Mouse (Mus musculus): ENCODE results near the gene Ablim1. TPM values are rescaled to one million over a fixed set of nuclear protein-coding genes. Genes with fewer than 3 reads are reported as not detected.

Ablim1 gene
- polyA plus RNA-seq, 1 experiment from 2014 or later: 29.2 TPM

DNA sequence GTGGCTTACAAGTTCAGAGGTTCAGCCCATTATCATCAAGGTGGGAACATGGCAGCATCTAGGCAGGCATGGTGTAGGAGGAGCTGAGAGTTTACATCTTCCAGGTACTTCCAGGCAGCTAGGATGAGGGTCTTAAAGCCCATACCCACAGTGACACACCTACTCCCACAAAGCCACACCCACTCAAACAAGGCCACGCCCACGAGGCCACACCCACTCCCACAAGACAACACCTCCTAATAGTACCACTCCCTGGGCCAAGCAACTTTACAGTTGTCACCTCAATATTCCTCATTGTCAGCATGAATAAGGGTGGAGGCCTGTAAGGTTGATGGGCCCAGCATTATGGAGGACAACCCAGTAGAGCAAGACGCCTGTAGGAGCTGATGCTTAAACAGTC is 192.5 kb downstream of the Ablim1 start:
- no peak overlapping the region for H3K4me2 ChIP-seq (ENCODE audit: low read depth, low read length)
- WGBS: 76% methylated on average over 3 of the region's 3 CpGs
- no peaks in the 10 kb centered on the region for H3K36me3 ChIP-seq (ENCODE audit: control insufficient read depth, insufficient read depth, low read length)
- peaks cover 19% of the 10 kb centered on the region for H3K4me1 ChIP-seq (ENCODE audit: control insufficient read depth, insufficient read depth, low read length)
- ATAC-seq: no peak
- H3K27me3 ChIP-seq (replicated peaks; ENCODE audit: control insufficient read depth, insufficient read depth, low read length): no peaks in the 10 kb centered on the region
- no peak overlapping the region for H3K27ac ChIP-seq (ENCODE audit: low read length)
- H3K9ac ChIP-seq (ENCODE audit: low read depth, low read length): no peak overlapping the region
- no peak overlapping the region for H3K4me3 ChIP-seq (ENCODE audit: low read length)
- H3K9me3 ChIP-seq (ENCODE audit: control insufficient read depth, low read length): no peaks in the 10 kb centered on the region

DNA sequence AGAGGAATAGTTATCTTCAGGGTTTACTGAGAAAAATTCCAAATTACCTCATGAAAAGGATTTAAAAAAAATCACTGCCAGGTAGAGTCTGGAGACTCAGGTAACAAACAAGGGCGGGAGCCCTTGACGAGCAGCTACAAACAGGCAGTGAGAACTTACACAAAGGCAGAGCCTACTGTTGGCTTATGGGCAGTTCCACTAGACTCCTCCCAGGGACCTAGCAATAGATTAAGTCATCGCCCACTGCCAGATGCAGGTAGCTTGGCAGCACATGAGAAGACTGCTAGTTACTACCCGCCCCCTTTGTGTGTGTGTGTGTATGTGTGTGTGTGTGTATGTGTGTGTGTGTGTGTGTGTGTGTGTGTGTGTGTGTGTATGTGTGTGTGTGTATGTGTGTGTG is 193.7 kb downstream of the Ablim1 start:
- Histone ChIP-seq H3K4me1 (ENCODE audit: control insufficient read depth, insufficient read depth, low read length) (peaks cover 30% of the 10 kb centered on the region), H3K36me3 (ENCODE audit: control insufficient read depth, insufficient read depth, low read length) (no peaks in the 10 kb centered on the region), H3K9ac (ENCODE audit: low read depth, low read length) (no peak overlapping the region), H3K9me3 (ENCODE audit: control insufficient read depth, low read length) (no peaks in the 10 kb centered on the region), H3K4me2 (ENCODE audit: low read depth, low read length) (no peak overlapping the region), H3K27ac (ENCODE audit: low read length) (no peak overlapping the region), H3K4me3 (ENCODE audit: low read length) (no peak overlapping the region), H3K27me3 (replicated peaks; ENCODE audit: control insufficient read depth, insufficient read depth, low read length) (no peaks in the 10 kb centered on the region)
- ATAC-seq: no peak
- WGBS: 61% methylated on average over 4 of the region's 4 CpGs

DNA sequence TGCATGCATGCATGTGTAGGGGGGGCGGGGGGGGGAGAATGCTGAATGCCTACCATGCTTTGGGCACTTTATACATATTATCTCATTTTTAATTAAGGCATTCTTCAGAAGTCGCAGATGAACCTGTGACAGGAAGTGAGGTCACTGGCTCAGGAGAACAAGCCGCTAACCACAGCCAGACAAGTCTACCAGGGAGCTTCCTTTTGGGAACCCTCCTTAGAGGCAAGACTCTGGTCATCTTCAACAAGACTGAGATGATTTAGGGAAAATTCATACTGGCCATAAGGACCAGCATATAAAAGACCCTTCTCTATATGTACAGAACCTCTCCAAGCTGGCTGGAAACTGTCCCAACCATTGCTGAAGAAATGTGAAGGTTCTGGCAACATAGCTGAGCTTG is 195.1 kb downstream of the Ablim1 start:
- H3K4me2 ChIP-seq (ENCODE audit: low read depth, low read length): peak overlapping the region; percentile 67
- H3K27me3 ChIP-seq (replicated peaks; ENCODE audit: control insufficient read depth, insufficient read depth, low read length): no peaks in the 10 kb centered on the region
- H3K9me3 ChIP-seq (ENCODE audit: control insufficient read depth, low read length): no peaks in the 10 kb centered on the region
- no peaks in the 10 kb centered on the region for H3K36me3 ChIP-seq (ENCODE audit: control insufficient read depth, insufficient read depth, low read length)
- H3K9ac ChIP-seq (ENCODE audit: low read depth, low read length): no peak overlapping the region; the same call in 1 of the 2 replicates
- H3K4me1 ChIP-seq (ENCODE audit: control insufficient read depth, insufficient read depth, low read length): peaks cover 43% of the 10 kb centered on the region
- ATAC-seq: no peak
- 52% methylated on average over 3 of the region's 3 CpGs for WGBS
- H3K4me3 ChIP-seq (ENCODE audit: low read length): no peak overlapping the region
- peak overlapping the region; percentile 83; the same call in 1 of the 2 replicates for H3K27ac ChIP-seq (ENCODE audit: low read length)

DNA sequence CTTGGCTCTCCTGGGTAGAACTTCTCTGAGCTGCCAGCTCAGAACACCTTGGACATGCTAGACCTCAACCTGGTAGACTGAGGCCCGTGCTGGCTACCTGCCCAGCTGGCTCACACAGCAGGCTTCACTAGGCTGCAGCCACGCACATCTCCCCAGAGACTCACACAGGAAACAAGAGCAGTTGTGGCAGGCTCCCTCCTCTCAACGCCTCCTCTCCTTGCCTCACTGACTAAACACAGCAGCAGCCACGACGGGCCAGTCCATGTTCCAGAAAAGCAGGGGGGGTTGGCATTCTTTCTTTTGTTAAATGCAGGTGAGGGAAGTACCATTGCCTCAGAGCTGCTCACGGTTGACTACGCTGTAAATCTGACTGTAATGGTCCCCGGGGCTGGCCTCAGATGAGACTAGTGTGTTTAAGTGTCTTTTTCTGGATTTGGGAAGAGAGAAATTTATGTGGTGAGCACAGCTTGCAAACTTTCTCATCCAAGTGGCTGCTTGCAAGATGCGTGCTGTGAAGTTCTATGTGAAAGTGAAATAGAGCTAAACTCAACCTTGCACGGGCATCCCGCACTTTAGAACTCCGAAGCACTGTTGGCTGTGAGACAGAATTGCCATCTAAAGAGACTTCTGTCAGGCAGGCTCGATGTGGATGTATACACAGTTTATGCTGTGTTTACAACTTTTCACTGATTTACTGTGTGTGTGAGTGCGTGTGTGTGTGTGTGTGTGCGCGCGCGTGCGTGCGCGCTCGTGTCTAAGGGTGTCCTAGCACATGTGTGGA is 195.7 kb downstream of the Ablim1 start:
- Histone ChIP-seq H3K4me1 (ENCODE audit: control insufficient read depth, insufficient read depth, low read length) (peaks cover 43% of the 10 kb centered on the region), H3K27me3 (replicated peaks; ENCODE audit: control insufficient read depth, insufficient read depth, low read length) (no peaks in the 10 kb centered on the region), H3K36me3 (ENCODE audit: control insufficient read depth, insufficient read depth, low read length) (no peaks in the 10 kb centered on the region), H3K9ac (ENCODE audit: low read depth, low read length) (peak overlapping the region; percentile 59), H3K4me3 (ENCODE audit: low read length) (peak overlapping the region; percentile 50), H3K9me3 (ENCODE audit: control insufficient read depth, low read length) (no peaks in the 10 kb centered on the region), H3K4me2 (ENCODE audit: low read depth, low read length) (peak overlapping the region; percentile 67), H3K27ac (ENCODE audit: low read length) (peak overlapping the region; percentile 83)
- ATAC-seq: peak; percentile 61
- 29% methylated on average over 22 of the region's 22 CpGs for WGBS

DNA sequence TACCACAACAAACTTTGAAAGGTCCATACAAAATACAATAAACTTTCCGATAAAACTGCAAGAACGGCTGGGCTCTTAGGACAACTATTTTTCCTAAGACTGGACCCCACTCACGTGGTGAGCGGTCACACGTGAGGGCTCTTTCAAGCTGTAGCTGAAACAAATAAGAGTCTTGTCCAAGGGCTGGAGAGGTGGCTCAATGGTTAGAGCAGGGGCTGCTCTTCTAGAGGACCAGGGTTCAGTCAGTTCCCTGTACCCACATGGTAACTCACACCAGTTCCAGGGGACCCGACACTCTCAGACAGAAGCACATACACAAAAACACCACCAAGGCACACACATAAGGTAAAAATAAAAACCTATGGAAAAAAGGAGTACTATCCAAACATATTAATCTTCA is 197.0 kb downstream of the Ablim1 start:
- ATAC-seq: no peak
- peak overlapping the region; percentile 67 for H3K4me2 ChIP-seq (ENCODE audit: low read depth, low read length)
- no peaks in the 10 kb centered on the region for H3K9me3 ChIP-seq (ENCODE audit: control insufficient read depth, low read length)
- no peaks in the 10 kb centered on the region for H3K27me3 ChIP-seq (replicated peaks; ENCODE audit: control insufficient read depth, insufficient read depth, low read length)
- peak overlapping the region; percentile 50 for H3K4me3 ChIP-seq (ENCODE audit: low read length)
- H3K27ac ChIP-seq (ENCODE audit: low read length): no peak overlapping the region
- H3K9ac ChIP-seq (ENCODE audit: low read depth, low read length): peak overlapping the region; percentile 48; the same call in 1 of the 2 replicates
- no peaks in the 10 kb centered on the region for H3K36me3 ChIP-seq (ENCODE audit: control insufficient read depth, insufficient read depth, low read length)
- H3K4me1 ChIP-seq (ENCODE audit: control insufficient read depth, insufficient read depth, low read length): peaks cover 44% of the 10 kb centered on the region
- WGBS: 40% methylated on average over 6 of the region's 6 CpGs

DNA sequence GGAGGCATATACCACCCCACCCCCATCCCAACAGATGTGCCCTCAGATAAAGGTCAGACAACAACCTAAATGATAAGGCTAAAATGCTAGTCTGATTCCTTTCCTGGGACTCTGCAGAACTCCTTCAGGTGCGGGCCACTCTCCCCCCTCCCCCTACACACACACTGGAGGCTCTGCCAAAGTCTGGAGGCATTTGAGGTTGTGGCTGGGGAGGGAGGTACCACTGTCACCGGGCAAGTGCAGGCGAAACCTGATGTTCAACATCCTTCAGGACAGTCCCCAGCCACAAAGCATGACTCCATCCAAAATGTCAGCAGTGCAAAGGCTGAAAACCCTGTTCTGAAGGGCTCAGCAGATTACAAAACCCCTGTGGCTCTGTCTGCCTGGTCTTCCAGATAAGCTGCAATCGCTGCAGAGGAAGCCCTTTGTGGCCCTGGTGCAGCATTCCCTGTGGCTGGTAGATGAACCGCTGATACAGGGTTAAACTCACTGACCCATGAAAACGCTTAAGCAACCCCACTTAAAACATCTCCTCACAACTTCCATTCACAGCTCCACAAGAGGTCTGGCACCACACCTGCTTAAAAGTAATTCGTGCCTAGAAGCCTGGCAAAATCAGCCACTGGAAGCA is 197.7 kb downstream of the Ablim1 start:
- Histone ChIP-seq H3K27me3 (replicated peaks; ENCODE audit: control insufficient read depth, insufficient read depth, low read length) (no peaks in the 10 kb centered on the region), H3K27ac (ENCODE audit: low read length) (peak overlapping the region; percentile 21; the same call in 1 of the 2 replicates), H3K4me1 (ENCODE audit: control insufficient read depth, insufficient read depth, low read length) (peaks cover 44% of the 10 kb centered on the region), H3K4me2 (ENCODE audit: low read depth, low read length) (peak overlapping the region; percentile 67), H3K4me3 (ENCODE audit: low read length) (peak overlapping the region; percentile 50), H3K9ac (ENCODE audit: low read depth, low read length) (0 out of 2 replicates have a peak overlapping the region, but pooled peaks have one; percentile 30), H3K9me3 (ENCODE audit: control insufficient read depth, low read length) (no peaks in the 10 kb centered on the region), H3K36me3 (ENCODE audit: control insufficient read depth, insufficient read depth, low read length) (no peaks in the 10 kb centered on the region)
- ATAC-seq: no peak
- 20% methylated on average over 7 of the region's 7 CpGs for WGBS

DNA sequence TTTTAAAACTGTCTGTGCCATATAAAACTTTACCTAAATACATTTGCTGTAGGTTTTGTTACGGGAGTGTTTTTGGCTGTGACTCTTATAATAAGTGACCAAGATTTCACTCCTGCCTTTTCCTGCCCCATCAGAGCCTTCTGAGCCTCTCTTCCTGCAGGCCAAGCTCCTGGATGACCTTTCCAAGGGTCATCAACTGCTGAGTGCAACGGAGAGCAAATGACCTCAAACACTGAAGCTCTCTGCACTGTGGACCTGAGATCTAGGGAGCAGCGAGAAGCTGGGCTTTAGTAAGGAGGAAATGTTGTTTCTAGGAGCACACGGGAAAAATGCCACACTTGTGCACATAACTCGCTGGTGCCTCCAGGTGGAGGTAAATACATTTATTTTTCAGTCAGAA is 199.0 kb downstream of the Ablim1 start:
- Histone ChIP-seq H3K4me1 (ENCODE audit: control insufficient read depth, insufficient read depth, low read length) (peaks cover 44% of the 10 kb centered on the region), H3K27me3 (replicated peaks; ENCODE audit: control insufficient read depth, insufficient read depth, low read length) (no peaks in the 10 kb centered on the region), H3K9me3 (ENCODE audit: control insufficient read depth, low read length) (no peaks in the 10 kb centered on the region), H3K27ac (ENCODE audit: low read length) (peak overlapping the region; percentile 60; the same call in 1 of the 2 replicates), H3K4me2 (ENCODE audit: low read depth, low read length) (no peak overlapping the region), H3K36me3 (ENCODE audit: control insufficient read depth, insufficient read depth, low read length) (no peaks in the 10 kb centered on the region), H3K9ac (ENCODE audit: low read depth, low read length) (no peak overlapping the region), H3K4me3 (ENCODE audit: low read length) (no peak overlapping the region)
- 45% methylated on average over 5 of the region's 5 CpGs for WGBS
- no peak for ATAC-seq

DNA sequence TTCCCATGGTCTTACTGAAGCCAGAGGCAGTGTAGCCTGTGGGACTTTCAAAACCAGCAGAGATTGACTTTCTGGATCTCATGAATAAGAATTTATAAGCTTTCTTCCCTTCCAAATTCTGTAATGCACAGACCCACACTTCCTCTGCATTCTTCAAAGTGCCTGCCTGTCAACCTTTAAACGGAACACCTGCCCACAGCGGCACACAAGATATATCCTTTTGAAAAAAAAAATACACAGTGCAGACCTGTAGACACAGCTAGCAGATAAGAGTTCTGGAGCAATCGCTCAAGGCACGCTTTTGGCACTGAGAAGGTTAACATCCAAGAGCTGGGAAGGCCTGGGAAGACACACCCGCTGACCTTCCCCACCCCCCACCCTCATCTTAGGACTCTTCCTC is 199.8 kb downstream of the Ablim1 start:
- no peak for ATAC-seq

DNA sequence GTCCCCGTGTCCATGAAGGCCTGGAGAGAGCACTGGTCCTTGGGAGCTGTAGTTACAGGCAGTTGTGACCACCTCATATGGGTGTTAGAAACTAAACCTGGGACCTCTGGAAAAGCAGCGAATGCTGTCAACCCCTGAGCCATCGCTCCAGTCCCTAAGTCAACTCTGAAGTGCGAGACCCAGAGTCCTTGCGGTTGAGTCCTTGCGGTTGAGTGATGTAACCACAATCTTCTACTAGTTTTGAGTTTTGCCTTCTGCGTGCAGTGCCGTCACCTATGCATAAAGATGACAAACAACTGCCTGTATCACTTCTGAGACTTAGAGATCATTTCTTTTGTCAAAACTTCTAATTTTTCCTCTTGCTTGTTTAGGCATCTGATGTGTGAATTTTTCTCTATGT is 200.7 kb downstream of the Ablim1 start:
- Histone ChIP-seq H3K9me3 (ENCODE audit: control insufficient read depth, low read length) (no peaks in the 10 kb centered on the region), H3K4me3 (ENCODE audit: low read length) (no peak overlapping the region), H3K4me1 (ENCODE audit: control insufficient read depth, insufficient read depth, low read length) (peaks cover 38% of the 10 kb centered on the region), H3K4me2 (ENCODE audit: low read depth, low read length) (no peak overlapping the region), H3K27me3 (replicated peaks; ENCODE audit: control insufficient read depth, insufficient read depth, low read length) (no peaks in the 10 kb centered on the region), H3K36me3 (ENCODE audit: control insufficient read depth, insufficient read depth, low read length) (no peaks in the 10 kb centered on the region), H3K27ac (ENCODE audit: low read length) (no peak overlapping the region), H3K9ac (ENCODE audit: low read depth, low read length) (no peak overlapping the region)
- ATAC-seq: no peak
- 94% methylated on average over 8 of the region's 8 CpGs for WGBS

More for the DNA sequence above, 199.8 kb downstream of the Ablim1 start:
- H3K9ac ChIP-seq (ENCODE audit: low read depth, low read length): no peak overlapping the region
- H3K4me3 ChIP-seq (ENCODE audit: low read length): no peak overlapping the region
- H3K27ac ChIP-seq (ENCODE audit: low read length): no peak overlapping the region
- WGBS: 28% methylated on average over 5 of the region's 5 CpGs
- H3K4me2 ChIP-seq (ENCODE audit: low read depth, low read length): no peak overlapping the region
- no peaks in the 10 kb centered on the region for H3K27me3 ChIP-seq (replicated peaks; ENCODE audit: control insufficient read depth, insufficient read depth, low read length)
- no peaks in the 10 kb centered on the region for H3K9me3 ChIP-seq (ENCODE audit: control insufficient read depth, low read length)
- peaks cover 44% of the 10 kb centered on the region for H3K4me1 ChIP-seq (ENCODE audit: control insufficient read depth, insufficient read depth, low read length)
- H3K36me3 ChIP-seq (ENCODE audit: control insufficient read depth, insufficient read depth, low read length): no peaks in the 10 kb centered on the region

Data from intestine, embryonic 16.5 days (tissue).